Mouse (Mus musculus): ENCODE measurements around the gene Gm29666.

GRCm38 (mm10) chr15:84873079-84873478 lies 46.8 kb downstream of the Gm29666 start:
- TF ChIP-seq CTCF (IDR thresholded peaks at IDR 0.05; ENCODE audit: low read depth) (no peak), EP300 (IDR thresholded peaks at IDR 0.05; ENCODE audit: low read depth) (no peak)
